ENCODE assay signal across 18 mouse cellular contexts in the genomic region with DNA sequence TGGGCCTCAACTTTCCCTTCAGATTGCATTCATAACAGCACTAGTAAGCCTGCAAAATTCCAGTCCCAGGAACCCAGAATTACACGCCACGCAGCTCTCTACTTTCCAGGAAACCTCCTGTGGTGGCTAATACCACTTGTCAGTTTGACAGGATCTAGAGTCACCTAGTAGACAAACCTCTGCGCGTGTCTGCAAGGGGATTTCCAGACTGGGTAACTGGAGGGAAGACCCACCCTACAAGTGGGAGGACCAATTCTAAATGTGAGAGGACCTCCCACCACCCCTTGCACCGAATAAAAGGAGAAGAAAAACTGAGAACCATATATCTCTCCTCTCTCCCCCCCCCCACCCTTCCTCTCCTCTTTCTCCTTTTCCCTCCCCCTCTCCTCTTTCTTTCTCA. TPM values are rescaled to one million over a fixed set of nuclear protein-coding genes. Genes with fewer than 3 reads are reported as not detected.
"Had no signal": no experiment of that assay in that cellular context is flagged by ENCODE, and none has a peak within 500 bp of the region (broad histone marks: within the 10 kb centered on the region; RNA-seq: fewer than 3 reads in every experiment).

No protein-coding gene starts in this region.

- H3K36me3 ChIP-seq: lung, embryonic 15.5 days had no signal

- H3K4me3 ChIP-seq: lung, embryonic 15.5 days; megakaryocyte, embryonic 14.5 days; midbrain, embryonic 13.5 days; midbrain, embryonic 15.5 days; neural tube, embryonic 13.5 days; neural tube, embryonic 15.5 days had no signal

- H3K27me3 ChIP-seq: lung, embryonic 15.5 days; midbrain, embryonic 13.5 days; midbrain, embryonic 15.5 days; neural tube, embryonic 13.5 days; neural tube, embryonic 15.5 days had no signal

- DNase-seq: liver, postnatal 0 days; lung, adult 2 months; lung, postnatal 14 days; lung, postnatal 36 days; retina, postnatal 1 day; right cerebral cortex, adult 18-20 months; thymus, adult 18-20 months; thymus, postnatal 14 days; thymus, postnatal 36 days had no signal

- H3K4me1 ChIP-seq: lung, embryonic 15.5 days had no signal

- H3K9me3 ChIP-seq: lung, embryonic 15.5 days; midbrain, embryonic 13.5 days; midbrain, embryonic 15.5 days; neural tube, embryonic 13.5 days; neural tube, embryonic 15.5 days had no signal

- ATAC-seq: liver, postnatal 0 days; lung, postnatal 0 days; midbrain, embryonic 13.5 days; midbrain, embryonic 15.5 days had no signal

- H3K27ac ChIP-seq: lung, embryonic 15.5 days; macrophage; midbrain, embryonic 13.5 days; midbrain, embryonic 15.5 days; neural tube, embryonic 13.5 days; neural tube, embryonic 15.5 days had no signal

RNA-seq across cellular contexts. Expression of a gene that starts 49.5 kb away (rescaled TPM):
- total RNA-seq: monocyte, adult 5-6 weeks had no signal
